Mouse (Mus musculus) neutrophil, adult 65 days (primary cell): ENCODE measurements around the gene Gss. TPM values are rescaled to one million over a fixed set of nuclear protein-coding genes. Genes with fewer than 3 reads are reported as not detected.

Experiments
- total RNA-seq: library from RNA; stranded (reverse); gene quantifications from 2 replicates; pipeline ENCODE4 v1.2.4, GENCODE M21; 2023

Gss gene
- 9.7 and 14.6 TPM in 2 replicates for total RNA-seq

GRCm38 (mm10) chr2:155592137-155592853 is at the start of gene Gss:
TSS of gene Gss (minus strand) at chr2:155592810.

DNA sequence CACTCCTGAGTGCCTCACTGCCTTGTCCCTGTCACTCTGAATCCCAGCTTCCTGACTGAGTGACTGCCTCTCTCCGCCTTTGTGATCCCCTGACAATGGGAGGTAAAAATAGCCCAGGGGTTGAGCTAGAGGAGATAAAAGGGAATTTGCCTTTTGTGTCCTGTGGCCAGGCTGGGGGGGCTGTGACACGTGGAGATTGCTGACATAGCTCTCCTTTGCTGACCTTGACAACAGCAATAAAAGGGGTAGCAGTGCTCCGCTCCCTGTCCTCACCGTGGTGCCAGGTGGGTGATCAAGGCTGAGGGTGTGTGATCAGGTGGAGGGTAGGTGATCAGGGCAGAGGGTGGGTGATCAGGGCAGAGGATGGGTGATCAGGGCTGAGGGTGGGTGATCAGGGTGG is 18.4 kb upstream of the Gss start, which contains the start of gene Myh7b:
TSS of gene Myh7b (plus strand) at position 235 of the 400 bp plus-strand sequence.

DNA sequence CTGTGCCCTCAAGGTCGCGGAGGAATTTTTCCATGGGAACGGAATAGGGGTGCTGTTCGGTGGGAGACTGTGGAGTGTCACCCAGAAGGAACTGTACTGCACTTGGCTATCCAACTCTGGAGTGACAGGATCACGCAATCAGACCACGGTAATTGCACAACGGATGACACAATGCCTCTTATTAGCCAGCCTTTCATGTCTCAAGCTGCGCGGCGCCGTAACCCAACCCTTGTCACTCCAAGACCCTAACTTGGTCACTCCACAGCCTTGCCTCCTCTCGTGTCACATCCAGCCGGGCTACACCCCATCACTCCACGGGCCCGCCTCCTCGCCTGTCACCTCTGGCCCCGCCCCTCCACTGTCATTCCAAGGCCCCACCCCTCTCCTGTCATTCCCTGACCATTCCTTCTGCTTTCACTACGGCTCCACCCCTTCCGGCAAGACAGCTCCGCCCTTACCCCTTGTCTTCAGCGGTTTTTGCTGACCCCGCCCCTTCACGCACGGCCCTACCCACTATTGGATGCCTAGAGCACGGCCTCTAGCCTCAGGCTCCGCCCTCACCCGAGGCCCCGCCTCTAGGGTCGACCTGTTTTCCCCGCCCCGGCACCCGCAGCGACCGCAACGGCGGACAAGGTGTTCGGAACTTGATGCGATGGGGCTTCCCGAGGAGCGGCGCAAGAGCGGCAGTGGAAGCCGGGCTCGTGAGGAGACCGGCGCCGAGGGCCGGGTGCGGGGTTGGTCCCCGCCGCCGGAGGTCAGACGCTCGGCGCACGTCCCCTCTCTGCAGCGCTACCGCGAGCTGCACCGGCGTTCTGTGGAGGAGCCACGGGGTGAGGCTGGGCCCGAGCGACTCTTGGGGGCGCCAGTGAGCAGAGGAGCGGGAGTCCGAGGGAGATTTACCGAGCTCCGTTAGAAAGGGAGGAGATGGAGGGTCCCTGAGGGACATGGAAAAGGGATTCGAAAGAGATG is 74.9 kb downstream of the Gss start, which contains the start of the genes Acss2 and Ggt7:
TSS of gene Acss2 (plus strand) at position 494 of the 969 bp plus-strand sequence.
TSS of gene Ggt7 (minus strand) at position 783 of the 969 bp plus-strand sequence.

Other genes starting within 250 kb of the Gss start
- 12.3 and 12.6 TPM in 2 replicates for gene Pigu, start 235.4 kb downstream of the Gss start, total RNA-seq
- gene Trp53inp2, start 211.8 kb downstream of the Gss start, total RNA-seq = 431 and 452 TPM in 2 replicates
- gene Ncoa6, start 118.9 kb downstream of the Gss start, total RNA-seq = 43.7 and 45.9 TPM in 2 replicates
- gene Acss2, start 74.9 kb downstream of the Gss start, total RNA-seq = 4.9 and 5.4 TPM in 2 replicates
- gene Ggt7, start 74.6 kb downstream of the Gss start, total RNA-seq = not detected in 2 replicates
- not detected in 2 replicates for gene Myh7b, start 18.4 kb upstream of the Gss start, total RNA-seq
- gene Trpc4ap, start 99.6 kb upstream of the Gss start, total RNA-seq = 116 and 139 TPM in 2 replicates
- 32.5 and 42.7 TPM in 2 replicates for gene Edem2, start 136.7 kb upstream of the Gss start, total RNA-seq
- not detected in 2 replicates for gene Gm17581, start 143.1 kb upstream of the Gss start, total RNA-seq
- not detected in 2 replicates for gene Procr, start 158.3 kb upstream of the Gss start, total RNA-seq
- not detected in 2 replicates for gene Mmp24, start 182.5 kb upstream of the Gss start, total RNA-seq
- gene BC029722, start 226.6 kb upstream of the Gss start, total RNA-seq = 8.4 and 9.0 TPM in 2 replicates
- 71.4 and 79.8 TPM in 2 replicates for gene Eif6, start 234.1 kb upstream of the Gss start, total RNA-seq
- not detected in 2 replicates for gene Fam83c, start 242.0 kb upstream of the Gss start, total RNA-seq